Mouse (Mus musculus) heart, embryonic 13.5 days (tissue): Measurements from ENCODE around the gene Ptprn. TPM values are rescaled to one million over a fixed set of nuclear protein-coding genes. Genes with fewer than 3 reads are reported as not detected.

ENCODE experiments used
- ATAC-seq: fragments of 200-750 bp; cut with Nextera tagmentation; 2 replicates; pipeline ENCODE4 v1.8.0; 2017; ENCODE audit warnings: moderate TSS enrichment; ENCODE audit not compliant: insufficient number of reproducible peaks, low FRiP score, low TSS enrichment; ENCODE audit errors: extremely low read depth
- H3K27ac ChIP-seq: fragments of 300-500 bp; sonication (generic); replicated peaks from 2 replicates; pipeline ENCODE4 v1.5.1; 2015; ENCODE audit warnings: moderate library complexity, mild to moderate bottlenecking, inconsistent platforms
- H3K27me3 ChIP-seq: fragments of 300-500 bp; sonication (generic); replicated peaks from 2 replicates; pipeline ENCODE4 v1.6.1; 2015; ENCODE audit warnings: mild to moderate bottlenecking, inconsistent platforms
- H3K36me3 ChIP-seq: fragments of 300-500 bp; sonication (generic); 2 replicates; pipeline ENCODE4 v1.6.1; 2015; ENCODE audit warnings: mild to moderate bottlenecking, inconsistent platforms
- H3K4me1 ChIP-seq: fragments of 300-500 bp; sonication (generic); 2 replicates; pipeline ENCODE4 v1.6.1; 2015; ENCODE audit warnings: inconsistent platforms
- H3K4me2 ChIP-seq: fragments of 300-500 bp; sonication (generic); 2 replicates; pipeline ENCODE4 v1.6.1; 2015; ENCODE audit warnings: inconsistent platforms, mild to moderate bottlenecking, moderate library complexity
- H3K4me3 ChIP-seq: fragments of 300-500 bp; sonication (generic); 2 replicates; pipeline ENCODE4 v1.5.1; 2015; ENCODE audit warnings: moderate library complexity, mild to moderate bottlenecking, inconsistent platforms
- H3K9ac ChIP-seq: fragments of 300-500 bp; sonication (generic); 2 replicates; pipeline ENCODE4 v1.6.1; 2015; ENCODE audit warnings: inconsistent platforms, mild to moderate bottlenecking, moderate library complexity
- H3K9me3 ChIP-seq: fragments of 300-500 bp; sonication (generic); 2 replicates; pipeline ENCODE4 v1.6.1; 2016; ENCODE audit warnings: inconsistent platforms
- WGBS: fragments of 180-500 bp; shearing (Covaris S2); methylation state at CpG from one replicate; pipeline ENCODE4 v1.1.7; 2015; ENCODE audit warnings: mixed read lengths; 5-methylcytosine and 5-hydroxymethylcytosine counted together
- polyA plus RNA-seq: library from polyadenylated mRNA; unstranded; fragments of >200 nt; fragmentation: Nextera tagmentation; extraction: Ambion mirVana; gene quantifications from 2 replicates; pipeline ENCODE4 v1.2.1, GENCODE M21; 2015

Ptprn gene
- 0.40 and 0.87 TPM in 2 replicates for polyA plus RNA-seq

GRCm38 (mm10) chr1:75264091-75264880 is at the start of gene Ptprn:
Gene Ptprn (minus strand): TSS chr1:75264502.
- Histone ChIP-seq H3K4me2 (peak within 1 kb of the TSS; percentile 51), H3K9me3 (no peaks in the 10 kb centered on the region), H3K4me3 (peak within 1 kb of the TSS; percentile 29), H3K36me3 (no peaks in the 10 kb centered on the region), H3K9ac (no peak within 1 kb of the TSS), H3K27me3 (peaks cover 85% of the 10 kb centered on the region), H3K27ac (no peak within 1 kb of the TSS), H3K4me1 (no peaks in the 10 kb centered on the region)
- 9% methylated on average over 32 of the region's 32 CpGs for WGBS
- no peak for ATAC-seq

- 93% methylated on average over 6 of the region's 6 CpGs for WGBS
- Histone ChIP-seq H3K27me3 (no peaks in the 10 kb centered on the region), H3K27ac (no peak overlapping the region), H3K9me3 (no peaks in the 10 kb centered on the region), H3K4me2 (no peak overlapping the region), H3K4me1 (peaks cover 11% of the 10 kb centered on the region), H3K9ac (no peak overlapping the region), H3K4me3 (no peak overlapping the region), H3K36me3 (peaks cover 90% of the 10 kb centered on the region)
- no peak for ATAC-seq
These were observed 47.4 kb upstream of the Ptprn start for GRCm38 (mm10) chr1:75311694-75312093.

- Histone ChIP-seq H3K27ac (no peak overlapping the region), H3K4me1 (no peaks in the 10 kb centered on the region), H3K27me3 (no peaks in the 10 kb centered on the region), H3K4me3 (no peak overlapping the region), H3K36me3 (peaks cover 33% of the 10 kb centered on the region), H3K9ac (no peak overlapping the region), H3K4me2 (no peak overlapping the region), H3K9me3 (no peaks in the 10 kb centered on the region)
- ATAC-seq, result no peak
- 61% methylated on average over 2 of the region's 2 CpGs for WGBS
These were observed 40.4 kb upstream of the Ptprn start for GRCm38 (mm10) chr1:75304662-75305061.

GRCm38 (mm10) chr1:75294294-75294693 is 30.0 kb upstream of the Ptprn start:
- Histone ChIP-seq H3K4me2 (no peak overlapping the region), H3K27me3 (no peaks in the 10 kb centered on the region), H3K9me3 (no peaks in the 10 kb centered on the region), H3K27ac (no peak overlapping the region), H3K9ac (no peak overlapping the region), H3K36me3 (no peaks in the 10 kb centered on the region), H3K4me3 (no peak overlapping the region), H3K4me1 (peaks cover 21% of the 10 kb centered on the region)
- ATAC-seq, result no peak
- WGBS, result 70% methylated on average over 5 of the region's 5 CpGs

- 68% methylated on average over 5 of the region's 5 CpGs for WGBS
- Histone ChIP-seq H3K4me3 (no peak overlapping the region), H3K9me3 (no peaks in the 10 kb centered on the region), H3K27me3 (peaks cover 2% of the 10 kb centered on the region; the same call in 1 of the 2 replicates), H3K27ac (peak overlapping the region; percentile 79), H3K9ac (no peak overlapping the region), H3K36me3 (no peaks in the 10 kb centered on the region), H3K4me2 (peak overlapping the region; percentile 16; the same call in 1 of the 2 replicates), H3K4me1 (peaks cover 21% of the 10 kb centered on the region)
- ATAC-seq, result no peak
These were observed 29.0 kb upstream of the Ptprn start for GRCm38 (mm10) chr1:75293331-75293701.

- Histone ChIP-seq H3K4me1 (peaks cover 21% of the 10 kb centered on the region), H3K4me2 (peak overlapping the region; percentile 16), H3K9ac (0 out of 2 replicates have a peak overlapping the region, but pooled peaks have one; percentile 5), H3K36me3 (no peaks in the 10 kb centered on the region), H3K9me3 (no peaks in the 10 kb centered on the region), H3K27ac (peak overlapping the region; percentile 79), H3K27me3 (peaks cover 7% of the 10 kb centered on the region; the same call in 1 of the 2 replicates), H3K4me3 (no peak overlapping the region)
- ATAC-seq, result no peak
- 20% methylated on average over 12 of the region's 12 CpGs for WGBS
These were observed 28.4 kb upstream of the Ptprn start for GRCm38 (mm10) chr1:75292476-75293330.

GRCm38 (mm10) chr1:75291321-75291720 is 27.0 kb upstream of the Ptprn start:
- ATAC-seq, result no peak
- Histone ChIP-seq H3K9me3 (no peaks in the 10 kb centered on the region), H3K36me3 (no peaks in the 10 kb centered on the region), H3K4me3 (no peak overlapping the region), H3K9ac (no peak overlapping the region), H3K4me1 (peaks cover 21% of the 10 kb centered on the region), H3K27me3 (peaks cover 7% of the 10 kb centered on the region; the same call in 1 of the 2 replicates), H3K27ac (no peak overlapping the region), H3K4me2 (no peak overlapping the region)
- WGBS, result 76% methylated on average over 8 of the region's 8 CpGs

GRCm38 (mm10) chr1:75290582-75290981 is 26.3 kb upstream of the Ptprn start:
- H3K27ac ChIP-seq, result no peak overlapping the region
- peaks cover 21% of the 10 kb centered on the region for H3K4me1 ChIP-seq
- H3K9me3 ChIP-seq, result no peaks in the 10 kb centered on the region
- no peak overlapping the region for H3K4me2 ChIP-seq
- H3K4me3 ChIP-seq, result no peak overlapping the region
- H3K9ac ChIP-seq, result no peak overlapping the region
- peaks cover 7% of the 10 kb centered on the region; the same call in 1 of the 2 replicates for H3K27me3 ChIP-seq
- no peak for ATAC-seq
- H3K36me3 ChIP-seq, result no peaks in the 10 kb centered on the region

- Histone ChIP-seq H3K36me3 (no peaks in the 10 kb centered on the region), H3K27me3 (peaks cover 7% of the 10 kb centered on the region; the same call in 1 of the 2 replicates), H3K4me1 (peaks cover 21% of the 10 kb centered on the region), H3K9me3 (no peaks in the 10 kb centered on the region), H3K27ac (no peak overlapping the region), H3K9ac (no peak overlapping the region), H3K4me2 (no peak overlapping the region), H3K4me3 (no peak overlapping the region)
- 59% methylated on average over 8 of the region's 8 CpGs for WGBS
- no peak for ATAC-seq
These were observed 25.7 kb upstream of the Ptprn start for GRCm38 (mm10) chr1:75289888-75290431.

- Histone ChIP-seq H3K27ac (no peak overlapping the region), H3K4me1 (peaks cover 21% of the 10 kb centered on the region), H3K9ac (no peak overlapping the region), H3K36me3 (no peaks in the 10 kb centered on the region), H3K4me3 (no peak overlapping the region), H3K9me3 (no peaks in the 10 kb centered on the region; the same call in 1 of the 2 replicates), H3K27me3 (peaks cover 7% of the 10 kb centered on the region; the same call in 1 of the 2 replicates), H3K4me2 (no peak overlapping the region)
- 15% methylated on average over 7 of the region's 7 CpGs for WGBS
- no peak for ATAC-seq
These were observed 25.1 kb upstream of the Ptprn start for GRCm38 (mm10) chr1:75289376-75289775.

GRCm38 (mm10) chr1:75284911-75285310 is 20.6 kb upstream of the Ptprn start:
- 77% methylated on average over 7 of the region's 7 CpGs for WGBS
- H3K4me2 ChIP-seq, result no peak overlapping the region
- H3K9ac ChIP-seq, result no peak overlapping the region
- H3K36me3 ChIP-seq, result no peaks in the 10 kb centered on the region
- no peak for ATAC-seq
- H3K27me3 ChIP-seq, result peaks cover 18% of the 10 kb centered on the region; the same call in 1 of the 2 replicates
- H3K4me1 ChIP-seq, result no peaks in the 10 kb centered on the region
- no peak overlapping the region for H3K27ac ChIP-seq
- H3K9me3 ChIP-seq, result no peaks in the 10 kb centered on the region; the same call in 1 of the 2 replicates
- H3K4me3 ChIP-seq, result no peak overlapping the region
